Mouse (Mus musculus) liver, embryonic 14.5 days (tissue): ENCODE data around the gene Ubl3.

Source experiments
- CTCF ChIP-seq: IDR thresholded peaks from 2 replicates; pipeline ENCODE4 v1.5.1; 2016; ENCODE audit warnings: antibody characterized with exemption, low read depth, control low read depth
- EP300 ChIP-seq: IDR thresholded peaks from 2 replicates; pipeline ENCODE4 v1.6.1; 2016; ENCODE audit warnings: antibody characterized with exemption, low read depth

DNA sequence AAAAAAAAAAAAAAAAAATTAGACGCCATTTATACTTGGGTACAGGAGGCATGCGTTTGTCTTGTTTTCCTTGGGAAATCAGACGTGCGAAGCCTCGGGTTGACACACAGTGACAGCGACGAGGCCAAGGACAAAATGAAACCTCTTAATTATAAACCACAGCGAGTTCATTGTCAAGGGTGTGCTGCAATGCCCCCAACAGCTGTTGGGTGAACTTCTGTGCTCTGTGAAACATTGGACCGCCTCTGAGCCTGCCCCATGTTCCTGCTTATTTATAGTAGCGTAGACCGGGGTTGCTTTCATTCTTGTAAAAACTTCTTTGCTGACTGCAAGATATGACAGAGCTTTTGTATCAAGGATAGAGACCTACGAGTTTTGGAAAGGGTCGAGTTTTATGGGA, 16.9 kb upstream of the Ubl3 start:
- TF ChIP-seq CTCF (no peak), EP300 (no peak)
